Mouse (Mus musculus) embryonic fibroblast, embryonic 13.5 days (primary cell): ENCODE results near the gene Ifit1.

Experiments
- CTCF ChIP-seq: IDR thresholded peaks from 2 replicates; pipeline ENCODE4 v1.5.1; 2011; ENCODE audit warnings: mild to moderate bottlenecking, control low read depth, low read length, moderate library complexity, borderline replicate concordance; ENCODE audit not compliant: insufficient read depth
- POLR2A ChIP-seq: IDR thresholded peaks from 2 replicates; pipeline ENCODE4 v1.6.1; 2011; ENCODE audit warnings: low read depth, mild to moderate bottlenecking, control low read depth, low read length, moderate library complexity

DNA sequence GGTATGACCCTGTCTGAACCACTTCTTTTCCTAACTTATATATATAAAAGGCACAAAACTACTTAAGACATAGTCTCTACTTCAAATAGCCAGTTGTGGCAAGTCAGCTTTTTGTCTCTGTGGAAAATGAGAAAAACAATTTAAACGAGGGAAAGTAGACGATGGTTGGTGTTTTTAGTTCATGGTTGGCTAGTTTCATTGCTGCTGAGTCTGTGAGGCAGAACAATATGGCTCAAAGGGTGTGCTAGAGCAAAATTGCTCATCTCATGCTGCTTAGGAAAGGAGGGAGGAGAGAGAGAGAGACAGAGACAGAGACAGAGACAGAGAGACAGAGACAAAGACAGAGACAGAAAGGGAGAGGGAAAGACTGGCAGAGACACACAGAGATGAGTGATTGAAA, 58.6 kb downstream of the Ifit1 start:
- TF ChIP-seq POLR2A (no peak), CTCF (no peak)
